Mouse (Mus musculus) neutrophil, adult 65 days (primary cell): Measurements from ENCODE around the gene Qser1. TPM values are rescaled to one million over a fixed set of nuclear protein-coding genes. Genes with fewer than 3 reads are reported as not detected.

Experiments used
- total RNA-seq: library from RNA; stranded (reverse); gene quantifications from 2 replicates; pipeline ENCODE4 v1.2.4, GENCODE M21; 2023

Qser1 gene
- 4.2 and 4.6 TPM in 2 replicates for total RNA-seq

GRCm38 (mm10) chr2:104816371-104816827, at the start of gene Qser1:
Gene Qser1 (minus strand): TSS chr2:104816760.

DNA sequence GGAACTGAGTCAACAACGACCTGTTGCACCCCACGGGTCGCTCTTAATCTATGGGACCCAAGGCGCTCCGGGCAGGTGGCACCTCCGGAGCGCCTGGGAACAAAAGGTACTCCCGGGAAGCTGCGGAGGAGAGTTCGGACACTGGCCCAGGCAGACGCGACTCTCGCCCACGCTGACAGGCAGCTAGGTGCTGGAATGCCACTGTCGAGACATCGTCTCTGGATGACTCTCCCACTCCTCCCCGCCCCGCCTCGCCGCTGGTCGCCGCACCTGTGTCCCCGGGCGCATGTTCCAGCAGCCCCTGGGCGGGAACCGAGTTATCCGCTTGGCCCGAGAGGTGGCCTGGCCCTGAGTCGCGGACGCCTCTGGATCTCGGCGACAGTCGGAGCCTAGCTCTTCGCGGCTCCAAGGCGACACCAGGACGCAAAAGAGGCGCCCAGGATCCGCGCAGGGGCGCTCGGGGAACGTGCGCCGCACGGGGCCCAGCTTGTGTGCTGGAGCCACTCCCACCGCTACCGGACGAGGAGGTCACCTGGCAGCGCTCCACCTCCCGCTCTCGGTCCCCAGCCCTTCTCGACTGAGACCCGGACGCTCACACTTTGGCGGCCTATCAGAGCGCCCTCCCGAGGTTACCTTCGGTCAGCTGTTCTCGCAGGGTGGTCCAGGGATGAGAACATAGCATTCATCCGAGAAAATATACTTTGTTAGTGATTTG, 32.9 kb upstream of the Qser1 start, which contains the start of gene Prrg4:
Gene Prrg4 (minus strand): TSS at position 601 of the 715 bp plus-strand sequence.

DNA sequence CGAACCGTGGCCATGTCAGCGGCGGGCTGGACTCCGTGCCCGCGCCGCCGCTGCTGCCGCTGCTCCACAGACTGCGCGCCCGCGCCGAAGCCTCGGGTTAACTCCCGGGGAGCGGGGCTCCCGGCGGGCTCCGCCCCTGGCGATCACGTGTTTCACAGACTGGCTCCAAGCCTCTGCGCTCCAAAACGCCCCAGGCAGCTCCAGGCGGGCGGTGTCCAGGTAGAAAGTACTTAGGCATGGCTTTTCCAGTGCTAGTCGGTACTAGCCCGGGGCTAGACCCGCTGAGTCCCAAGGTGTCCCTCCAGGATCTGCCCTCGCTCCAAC, 73.9 kb downstream of the Qser1 start, which contains the start of gene Depdc7:
Gene Depdc7 (minus strand): TSS at position 138 of the 324 bp plus-strand sequence.

DNA sequence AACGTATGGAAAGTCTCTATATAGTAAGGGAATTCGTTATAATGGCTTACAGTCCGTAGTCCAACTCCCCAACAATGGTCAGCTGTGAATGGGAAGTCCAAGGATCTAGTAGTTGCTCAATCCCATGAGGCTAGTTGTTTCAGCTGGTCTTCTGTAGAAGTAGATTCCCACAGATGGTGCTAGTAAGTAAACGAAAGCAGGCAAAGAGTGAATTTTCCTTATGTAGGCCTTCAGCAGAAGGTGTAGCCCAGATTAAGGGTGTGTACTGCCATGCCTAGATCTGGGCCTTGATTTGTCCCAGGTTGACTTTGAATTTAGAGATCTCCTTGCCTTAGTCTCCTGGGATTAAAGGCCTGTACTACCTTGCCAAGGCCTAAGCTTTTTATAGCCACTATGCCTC, 100.3 kb downstream of the Qser1 start, which contains the start of gene Pin1rt1:
Gene Pin1rt1 (minus strand): TSS at position 101 of the 400 bp plus-strand sequence.

GRCm38 (mm10) chr2:104711585-104712485, 104.7 kb downstream of the Qser1 start, which contains the start of gene Tcp11l1:
Gene Tcp11l1 (minus strand): TSS chr2:104712169.

Other genes starting within 250 kb of the Qser1 start
- 27.9 and 30.9 TPM in 2 replicates for gene Cstf3, start 226.2 kb downstream of the Qser1 start, total RNA-seq
- 3.4 and 3.7 TPM in 2 replicates for gene Tcp11l1, start 104.6 kb downstream of the Qser1 start, total RNA-seq
- gene Pin1rt1, start 100.4 kb downstream of the Qser1 start, total RNA-seq: not detected in 2 replicates
- 2.1 and 2.4 TPM in 2 replicates for gene Depdc7, start 73.9 kb downstream of the Qser1 start, total RNA-seq
- 0.84 and 1.3 TPM in 2 replicates for gene Prrg4, start 33.1 kb upstream of the Qser1 start, total RNA-seq
- gene Ccdc73, start 51.0 kb upstream of the Qser1 start, total RNA-seq: 2.0 TPM in 1 of 2 replicates, not detected in the other
- 49.2 and 58.1 TPM in 2 replicates for gene Eif3m, start 200.3 kb upstream of the Qser1 start, total RNA-seq